Mouse (Mus musculus): ENCODE results near the gene Ubxn2a.
"Not testable (repeated sequence)": the region's sequence is repeated elsewhere in the genome, so short reads cannot be mapped to it uniquely, and the experiment has no call there.

The Ubxn2a gene

GRCm38 (mm10) chr12:4906951-4907906, at the start of gene Ubxn2a:
Gene Ubxn2a, minus strand, starts transcription at chr12:4907705.
- DNase-seq, result peak; percentile 98

- peak; percentile 10 for DNase-seq
Measured at GRCm38 (mm10) chr12:4953156-4953555, 45.7 kb upstream of the Ubxn2a start.

GRCm38 (mm10) chr12:4952272-4952671, 44.8 kb upstream of the Ubxn2a start:
- DNase-seq, result no peak

- no peak for DNase-seq
Measured at GRCm38 (mm10) chr12:4930820-4931548, 23.5 kb upstream of the Ubxn2a start.

- no peak for DNase-seq
Measured at GRCm38 (mm10) chr12:4928197-4928596, 20.7 kb upstream of the Ubxn2a start.

- DNase-seq, result peak; percentile 70
Measured at GRCm38 (mm10) chr12:4917805-4918591, 10.5 kb upstream of the Ubxn2a start.

- peak; percentile 99 for DNase-seq
Measured at GRCm38 (mm10) chr12:4916994-4917804, 9.7 kb upstream of the Ubxn2a start, which contains the start of gene Atad2b. Gene Atad2b, plus strand, starts transcription at chr12:4917353.

GRCm38 (mm10) chr12:4914944-4915343, 7.4 kb upstream of the Ubxn2a start:
- no peak for DNase-seq

- DNase-seq, result no peak
Measured at GRCm38 (mm10) chr12:4914441-4914840, 6.9 kb upstream of the Ubxn2a start.

GRCm38 (mm10) chr12:4911716-4912115, 4.2 kb upstream of the Ubxn2a start:
- peak; percentile 38 for DNase-seq

- not testable (repeated sequence) for DNase-seq
Measured at GRCm38 (mm10) chr12:4910496-4910895, 3.0 kb upstream of the Ubxn2a start.

- no peak for DNase-seq
Measured at GRCm38 (mm10) chr12:4908391-4908790, 886 bp upstream of the Ubxn2a start.

- no peak for DNase-seq
Measured at GRCm38 (mm10) chr12:4906476-4906875, 1.0 kb downstream of the Ubxn2a start.

- DNase-seq, result no peak
Measured at GRCm38 (mm10) chr12:4905946-4906345, 1.6 kb downstream of the Ubxn2a start.

GRCm38 (mm10) chr12:4898024-4898423, 9.5 kb downstream of the Ubxn2a start:
- no peak for DNase-seq

- DNase-seq, result no peak
Measured at GRCm38 (mm10) chr12:4889891-4890290, 17.6 kb downstream of the Ubxn2a start.

- no peak for DNase-seq
Measured at GRCm38 (mm10) chr12:4889251-4889650, 18.3 kb downstream of the Ubxn2a start.

- no peak for DNase-seq
Measured at GRCm38 (mm10) chr12:4888739-4889138, 18.8 kb downstream of the Ubxn2a start.

- DNase-seq, result not testable (repeated sequence)
Measured at GRCm38 (mm10) chr12:4886581-4886980, 20.9 kb downstream of the Ubxn2a start.

GRCm38 (mm10) chr12:4885062-4885461, 22.4 kb downstream of the Ubxn2a start:
- no peak for DNase-seq

- DNase-seq, result no peak
Measured at GRCm38 (mm10) chr12:4882086-4882485, 25.4 kb downstream of the Ubxn2a start.

GRCm38 (mm10) chr12:4879048-4879447, 28.5 kb downstream of the Ubxn2a start:
- DNase-seq, result no peak

Data from kidney, postnatal 10 days (tissue).